Mouse (Mus musculus) kidney, adult 2 months (tissue): ENCODE measurements around the gene Olfr569. TPM values are rescaled to one million over a fixed set of nuclear protein-coding genes. Genes with fewer than 3 reads are reported as not detected.

Experiments
- DNase-seq: peaks from one replicate; pipeline ENCODE4 v3.0.0; 2021
- H3K27ac ChIP-seq: fragments of 200-500 bp; 2 replicates; pipeline ENCODE4 v1.5.1; 2012; ENCODE audit warnings: low read depth, low read length, control low read depth, inconsistent platforms; ENCODE audit not compliant: insufficient read depth
- H3K27me3 ChIP-seq: fragments of 200-500 bp; replicated peaks from 2 replicates; pipeline ENCODE4 v1.6.1; 2012; ENCODE audit warnings: mild to moderate bottlenecking, moderate library complexity, low read length, inconsistent platforms; ENCODE audit not compliant: control insufficient read depth, insufficient read depth
- H3K36me3 ChIP-seq: fragments of 200-500 bp; 2 replicates; pipeline ENCODE4 v1.6.1; 2012; ENCODE audit warnings: mild to moderate bottlenecking, moderate library complexity, low read length, inconsistent platforms; ENCODE audit not compliant: control insufficient read depth, insufficient read depth
- H3K4me1 ChIP-seq: fragments of 200-500 bp; 2 replicates; pipeline ENCODE4 v1.6.1; 2011; ENCODE audit warnings: low read length; ENCODE audit not compliant: control insufficient read depth, insufficient read depth
- H3K4me3 ChIP-seq: fragments of 200-500 bp; 2 replicates; pipeline ENCODE4 v1.5.1; 2011; ENCODE audit warnings: mild to moderate bottlenecking, low read depth, low read length, control low read depth; ENCODE audit not compliant: insufficient read depth
- CTCF ChIP-seq: fragments of 200-500 bp; conservative IDR thresholded peaks from 2 replicates; pipeline ENCODE4 v1.5.1; 2011; ENCODE audit warnings: low read depth, mild to moderate bottlenecking, control low read depth, low read length, moderate library complexity, mixed read lengths; ENCODE audit not compliant: insufficient read depth, insufficient read length
- POLR2A ChIP-seq: fragments of 200-500 bp; IDR thresholded peaks from one replicate; pipeline ENCODE4 v1.6.1; 2011; ENCODE audit warnings: low read depth, low read length, control low read depth
- WGBS: fragments of 180-500 bp; shearing (Covaris S2); methylation state at CpG from one replicate; pipeline ENCODE4 v1.1.7; 2018; 5-methylcytosine and 5-hydroxymethylcytosine counted together
- polyA plus RNA-seq: library from polyadenylated mRNA; depleted of rRNA; stranded (reverse); fragments of >200 nt; gene quantifications from 2 replicates; pipeline ENCODE4 v1.2.3, GENCODE M21; 2012; rRNA removed

Olfr569 gene
- polyA plus RNA-seq, 1 experiment, result not detected

DNA sequence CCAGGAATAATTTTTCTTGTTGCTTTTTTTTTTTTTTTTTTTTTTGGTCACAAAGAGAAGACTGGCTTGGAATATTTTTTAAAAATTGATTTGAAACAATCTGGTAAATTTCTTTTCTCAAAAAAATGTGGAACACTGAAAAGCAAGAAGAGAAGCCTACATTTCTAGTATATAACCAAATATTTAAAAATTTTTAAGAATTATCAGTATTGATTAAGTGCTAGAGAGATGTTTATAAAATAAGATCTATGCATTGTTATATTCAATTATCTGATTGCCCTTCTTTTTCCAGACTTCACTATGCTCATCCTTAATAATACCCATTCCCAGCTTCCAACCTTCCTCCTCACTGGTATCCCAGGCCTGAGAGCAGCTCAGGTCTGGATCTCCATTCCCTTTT, 13.9 kb downstream of the Olfr569 start, which contains the start of gene Olfr568:
Olfr568 (plus strand) TSS at position 301 of the 400 bp plus-strand sequence.
- no peaks in the 10 kb centered on the region for H3K36me3 ChIP-seq
- no peak within 1 kb of the TSS for H3K27ac ChIP-seq
- DNase-seq, result no peak
- TF ChIP-seq POLR2A (no peak), CTCF (no peak)
- no peaks in the 10 kb centered on the region for H3K4me1 ChIP-seq
- no peak within 1 kb of the TSS for H3K4me3 ChIP-seq
- no peaks in the 10 kb centered on the region for H3K27me3 ChIP-seq

GRCm38 (mm10) chr7:102858665-102859064, 32.0 kb downstream of the Olfr569 start, which contains the start of gene Olfr566:
Gene Olfr566 (minus strand): TSS chr7:102858765.
- Histone ChIP-seq H3K27me3 (no peaks in the 10 kb centered on the region), H3K4me3 (no peak within 1 kb of the TSS), H3K27ac (no peak within 1 kb of the TSS), H3K36me3 (no peaks in the 10 kb centered on the region), H3K4me1 (no peaks in the 10 kb centered on the region)
- TF ChIP-seq CTCF (no peak), POLR2A (no peak)
- WGBS, result 90% methylated on average over 1 of the region's 1 CpGs
- DNase-seq, result no peak

GRCm38 (mm10) chr7:102855807-102856206, 34.9 kb downstream of the Olfr569 start:
- no peak for DNase-seq
- H3K27me3 ChIP-seq, result no peaks in the 10 kb centered on the region
- no peaks in the 10 kb centered on the region for H3K36me3 ChIP-seq
- no peaks in the 10 kb centered on the region for H3K4me1 ChIP-seq
- H3K27ac ChIP-seq, result no peak overlapping the region
- TF ChIP-seq POLR2A (no peak), CTCF (no peak)
- no peak overlapping the region for H3K4me3 ChIP-seq

Other genes starting within 250 kb of the Olfr569 start
- not detected in 2 replicates for gene Olfr555, start 232.1 kb downstream of the Olfr569 start, polyA plus RNA-seq
- gene Olfr556, start 226.0 kb downstream of the Olfr569 start, polyA plus RNA-seq, result not detected in 2 replicates
- gene Trim68, start 203.6 kb downstream of the Olfr569 start, polyA plus RNA-seq, result 9.7 and 11.7 TPM in 2 replicates
- gene Olfr557, start 195.0 kb downstream of the Olfr569 start, polyA plus RNA-seq, result not detected in 2 replicates
- 1.9 and 2.6 TPM in 2 replicates for gene Olfr558, start 188.7 kb downstream of the Olfr569 start, polyA plus RNA-seq
- gene Olfr33, start 171.8 kb downstream of the Olfr569 start, polyA plus RNA-seq, result not detected in 2 replicates
- not detected in 2 replicates for gene Olfr559, start 163.4 kb downstream of the Olfr569 start, polyA plus RNA-seq
- gene Olfr560, start 131.5 kb downstream of the Olfr569 start, polyA plus RNA-seq, result not detected in 2 replicates
- 1.9 and 3.2 TPM in 2 replicates for gene Olfr78, start 131.4 kb downstream of the Olfr569 start, polyA plus RNA-seq
- not detected in 2 replicates for gene Olfr561, start 119.7 kb downstream of the Olfr569 start, polyA plus RNA-seq
- gene Olfr564, start 87.4 kb downstream of the Olfr569 start, polyA plus RNA-seq, result not detected in 2 replicates
- gene Olfr566, start 32.1 kb downstream of the Olfr569 start, polyA plus RNA-seq, result not detected in 2 replicates
- gene Olfr568, start 13.8 kb downstream of the Olfr569 start, polyA plus RNA-seq, result not detected in 2 replicates
- gene Olfr570, start 3.7 kb upstream of the Olfr569 start, polyA plus RNA-seq, result not detected in 2 replicates
- not detected in 2 replicates for gene Olfr571, start 26.7 kb upstream of the Olfr569 start, polyA plus RNA-seq
- not detected in 2 replicates for gene Olfr572, start 33.5 kb upstream of the Olfr569 start, polyA plus RNA-seq
- gene Olfr573-ps1, start 51.7 kb upstream of the Olfr569 start, polyA plus RNA-seq, result not detected in 2 replicates
- gene Olfr574, start 57.6 kb upstream of the Olfr569 start, polyA plus RNA-seq, result not detected in 2 replicates
- not detected in 2 replicates for gene Olfr575, start 67.9 kb upstream of the Olfr569 start, polyA plus RNA-seq
- gene Olfr576, start 71.8 kb upstream of the Olfr569 start, polyA plus RNA-seq, result not detected in 2 replicates
- gene Olfr577, start 85.1 kb upstream of the Olfr569 start, polyA plus RNA-seq, result not detected in 2 replicates
- gene Olfr578, start 98.4 kb upstream of the Olfr569 start, polyA plus RNA-seq, result not detected in 2 replicates
- not detected in 2 replicates for gene Olfr582, start 147.1 kb upstream of the Olfr569 start, polyA plus RNA-seq
- not detected in 2 replicates for gene Olfr583, start 160.4 kb upstream of the Olfr569 start, polyA plus RNA-seq
- not detected in 2 replicates for gene Olfr584, start 191.0 kb upstream of the Olfr569 start, polyA plus RNA-seq
- not detected in 2 replicates for gene Olfr585, start 206.8 kb upstream of the Olfr569 start, polyA plus RNA-seq
- gene Olfr586, start 234.8 kb upstream of the Olfr569 start, polyA plus RNA-seq, result not detected in 2 replicates
- gene Olfr588-ps1, start 250.0 kb upstream of the Olfr569 start, polyA plus RNA-seq, result not detected in 2 replicates